Mouse (Mus musculus): ENCODE measurements around the gene Ppm1h. TPM values are rescaled to one million over a fixed set of nuclear protein-coding genes. Genes with fewer than 3 reads are reported as not detected.
"Not testable (repeated sequence)": the region's sequence is repeated elsewhere in the genome, so short reads cannot be mapped to it uniquely, and the experiment has no call there.

The Ppm1h gene
- total RNA-seq, 1 experiment from 2014 or later, result 93.4 TPM

GRCm38 (mm10) chr10:122901379-122901778, 222.8 kb downstream of the Ppm1h start:
- no peak for ATAC-seq (replicated peaks; ENCODE audit: insufficient number of reproducible peaks, low FRiP score, low TSS enrichment, poor library complexity, severe bottlenecking)

GRCm38 (mm10) chr10:122909406-122910032, 231.0 kb downstream of the Ppm1h start:
- no peak for ATAC-seq (replicated peaks; ENCODE audit: insufficient number of reproducible peaks, low FRiP score, low TSS enrichment, poor library complexity, severe bottlenecking)

- ATAC-seq (replicated peaks; ENCODE audit: insufficient number of reproducible peaks, low FRiP score, low TSS enrichment, poor library complexity, severe bottlenecking), result no peak
These were observed 232.2 kb downstream of the Ppm1h start for GRCm38 (mm10) chr10:122910798-122911225.

GRCm38 (mm10) chr10:122911668-122912067, 233.1 kb downstream of the Ppm1h start:
- ATAC-seq (replicated peaks; ENCODE audit: insufficient number of reproducible peaks, low FRiP score, low TSS enrichment, poor library complexity, severe bottlenecking), result no peak

GRCm38 (mm10) chr10:122912086-122912690, 233.6 kb downstream of the Ppm1h start:
- ATAC-seq (replicated peaks; ENCODE audit: insufficient number of reproducible peaks, low FRiP score, low TSS enrichment, poor library complexity, severe bottlenecking), result no peak

- no peak for ATAC-seq (replicated peaks; ENCODE audit: insufficient number of reproducible peaks, low FRiP score, low TSS enrichment, poor library complexity, severe bottlenecking)
These were observed 234.3 kb downstream of the Ppm1h start for GRCm38 (mm10) chr10:122912701-122913368.

- ATAC-seq (replicated peaks; ENCODE audit: insufficient number of reproducible peaks, low FRiP score, low TSS enrichment, poor library complexity, severe bottlenecking), result no peak
These were observed 234.8 kb downstream of the Ppm1h start for GRCm38 (mm10) chr10:122913393-122913792.

GRCm38 (mm10) chr10:122915905-122916304, 237.3 kb downstream of the Ppm1h start:
- no peak for ATAC-seq (replicated peaks; ENCODE audit: insufficient number of reproducible peaks, low FRiP score, low TSS enrichment, poor library complexity, severe bottlenecking)

- ATAC-seq (replicated peaks; ENCODE audit: insufficient number of reproducible peaks, low FRiP score, low TSS enrichment, poor library complexity, severe bottlenecking), result no peak
These were observed 239.2 kb downstream of the Ppm1h start for GRCm38 (mm10) chr10:122917648-122918324.

- no peak for ATAC-seq (replicated peaks; ENCODE audit: insufficient number of reproducible peaks, low FRiP score, low TSS enrichment, poor library complexity, severe bottlenecking)
These were observed 239.7 kb downstream of the Ppm1h start for GRCm38 (mm10) chr10:122918325-122918694.

- no peak for ATAC-seq (replicated peaks; ENCODE audit: insufficient number of reproducible peaks, low FRiP score, low TSS enrichment, poor library complexity, severe bottlenecking)
These were observed 240.2 kb downstream of the Ppm1h start for GRCm38 (mm10) chr10:122918754-122919153.

GRCm38 (mm10) chr10:122919416-122919815, 240.9 kb downstream of the Ppm1h start:
- no peak for ATAC-seq (replicated peaks; ENCODE audit: insufficient number of reproducible peaks, low FRiP score, low TSS enrichment, poor library complexity, severe bottlenecking)

- no peak for ATAC-seq (replicated peaks; ENCODE audit: insufficient number of reproducible peaks, low FRiP score, low TSS enrichment, poor library complexity, severe bottlenecking)
These were observed 241.7 kb downstream of the Ppm1h start for GRCm38 (mm10) chr10:122920218-122920795.

- no peak for ATAC-seq (replicated peaks; ENCODE audit: insufficient number of reproducible peaks, low FRiP score, low TSS enrichment, poor library complexity, severe bottlenecking)
These were observed 243.7 kb downstream of the Ppm1h start for GRCm38 (mm10) chr10:122922226-122922625.

- not testable (repeated sequence) for ATAC-seq (replicated peaks; ENCODE audit: insufficient number of reproducible peaks, low FRiP score, low TSS enrichment, poor library complexity, severe bottlenecking)
These were observed 246.0 kb downstream of the Ppm1h start for GRCm38 (mm10) chr10:122924571-122924970.

GRCm38 (mm10) chr10:122926275-122926674, 247.7 kb downstream of the Ppm1h start:
- ATAC-seq (replicated peaks; ENCODE audit: insufficient number of reproducible peaks, low FRiP score, low TSS enrichment, poor library complexity, severe bottlenecking), result no peak

GRCm38 (mm10) chr10:122930520-122930919, 252.0 kb downstream of the Ppm1h start:
- no peak for ATAC-seq (replicated peaks; ENCODE audit: insufficient number of reproducible peaks, low FRiP score, low TSS enrichment, poor library complexity, severe bottlenecking)

GRCm38 (mm10) chr10:122931193-122931832, 252.8 kb downstream of the Ppm1h start:
- ATAC-seq (replicated peaks; ENCODE audit: insufficient number of reproducible peaks, low FRiP score, low TSS enrichment, poor library complexity, severe bottlenecking), result no peak
